Mouse (Mus musculus) left cerebral cortex, postnatal 25 days (tissue): ENCODE measurements around the gene Nrxn1. TPM values are rescaled to one million over a fixed set of nuclear protein-coding genes. Genes with fewer than 3 reads are reported as not detected.

ENCODE experiments used
- DNase-seq, 2 experiments: peaks; one replicate each; pipeline ENCODE4 v3.0.0; 2022; ENCODE audit warnings: low spot score in 2 of 2, mixed read lengths in 1 of 2
- intact Hi-C: fragments of 180-260 bp; cut with DNase I; formaldehyde crosslinking; loops from one replicate; pipeline ENCODE4 v1.15.1; 2025
- total RNA-seq, 2 experiments: library from RNA; stranded (reverse); gene quantifications; 2 replicates each; pipeline ENCODE4 v1.2.3; 2021

The Nrxn1 gene
- total RNA-seq, 2 experiments from 2014 or later: 569 to 611 TPM

DNA sequence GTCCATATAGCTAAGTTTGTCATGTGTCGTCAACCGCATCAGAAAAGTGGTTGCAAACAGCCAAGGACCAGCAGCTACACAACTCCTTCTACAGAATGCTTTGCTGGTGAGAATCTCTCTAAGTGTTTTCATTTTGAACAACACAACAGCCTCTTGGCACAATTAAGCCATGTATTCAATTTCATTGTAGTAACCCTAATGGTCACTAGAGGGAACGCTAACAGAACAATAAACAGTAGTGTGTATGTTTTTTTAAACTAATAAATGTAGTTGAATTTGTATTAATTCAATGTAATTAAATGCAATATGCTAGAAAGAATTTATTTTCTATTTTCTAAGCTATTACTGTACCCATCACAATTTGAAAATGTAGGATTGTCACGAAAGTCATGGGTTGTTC is 471.0 kb downstream of the Nrxn1 start:
- DNase-seq: no peak
- intact Hi-C loops: no loop called here

DNA sequence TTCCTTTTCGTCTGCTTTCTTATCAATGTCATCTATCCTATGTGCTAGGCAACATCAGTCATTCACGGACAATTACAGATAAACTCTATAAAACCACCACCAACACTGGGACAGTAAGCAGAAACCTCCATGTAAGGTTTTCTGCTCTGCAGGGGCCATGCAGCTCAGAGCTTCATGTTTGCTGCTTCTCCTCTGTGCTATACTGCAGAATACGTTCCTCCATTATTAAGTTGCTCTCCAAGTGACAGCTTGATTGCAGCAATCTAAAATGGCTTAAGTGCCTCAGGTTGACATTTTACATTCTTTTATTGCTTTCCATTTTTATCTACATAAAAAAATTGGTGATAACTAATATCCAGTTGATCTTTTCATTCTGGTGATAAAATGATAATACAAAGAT is 477.9 kb downstream of the Nrxn1 start:
- no peak for DNase-seq
- intact Hi-C loops: no loop called here

DNA sequence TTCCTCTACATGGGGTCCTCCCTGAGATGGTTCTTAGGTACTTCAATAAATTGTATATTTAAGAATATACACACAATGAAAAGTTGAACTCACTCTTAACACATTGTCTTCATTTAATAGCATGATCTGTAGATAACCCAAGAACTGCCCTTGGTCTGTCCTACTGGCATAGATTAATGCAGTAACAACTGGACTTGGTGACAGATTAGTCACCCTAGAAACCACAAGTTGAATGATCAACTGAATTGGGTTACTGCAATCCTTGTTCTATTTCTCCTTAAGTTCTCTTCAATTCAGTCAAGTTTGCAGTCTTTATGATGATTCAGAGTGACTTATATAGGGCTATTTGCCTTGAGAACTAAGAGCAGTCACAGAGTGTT is 485.5 kb downstream of the Nrxn1 start:
- intact Hi-C loops: no loop called here
- DNase-seq: no peak

DNA sequence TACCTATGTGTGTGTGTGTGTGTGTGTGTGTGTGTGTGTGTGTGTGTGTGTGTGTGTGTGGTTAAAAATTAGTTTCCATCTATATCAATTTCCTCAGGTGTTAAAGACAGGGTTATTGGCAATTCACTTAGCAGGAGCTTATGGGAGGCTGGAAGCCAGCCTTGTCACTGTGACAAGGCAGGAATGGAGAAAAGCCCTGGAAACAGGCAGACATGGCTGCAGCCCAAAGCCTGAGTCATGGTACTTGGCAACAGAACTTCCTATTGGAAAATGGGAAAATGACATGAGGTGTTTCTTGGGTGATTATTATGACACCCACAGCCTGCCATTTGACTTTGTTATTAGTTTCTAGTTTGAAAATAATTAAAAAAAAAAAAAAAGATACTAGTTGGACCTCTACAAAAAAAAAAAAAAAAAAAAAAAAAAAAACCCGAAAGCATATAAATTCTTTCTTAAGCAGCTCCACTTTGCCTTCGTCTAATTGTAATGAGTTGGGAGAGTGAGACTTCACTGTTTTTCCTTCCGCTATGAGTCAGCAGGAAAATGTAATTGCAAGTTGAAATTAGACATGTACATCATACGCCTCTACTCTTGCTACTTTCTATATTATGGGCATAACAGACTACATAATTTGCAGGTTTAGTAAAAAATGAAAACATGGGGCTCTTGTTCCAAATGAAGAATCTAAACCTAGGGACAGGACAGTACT is 486.0 kb downstream of the Nrxn1 start:
- peak; percentile 48 to 89 for DNase-seq
- intact Hi-C loops: no loop called here

DNA sequence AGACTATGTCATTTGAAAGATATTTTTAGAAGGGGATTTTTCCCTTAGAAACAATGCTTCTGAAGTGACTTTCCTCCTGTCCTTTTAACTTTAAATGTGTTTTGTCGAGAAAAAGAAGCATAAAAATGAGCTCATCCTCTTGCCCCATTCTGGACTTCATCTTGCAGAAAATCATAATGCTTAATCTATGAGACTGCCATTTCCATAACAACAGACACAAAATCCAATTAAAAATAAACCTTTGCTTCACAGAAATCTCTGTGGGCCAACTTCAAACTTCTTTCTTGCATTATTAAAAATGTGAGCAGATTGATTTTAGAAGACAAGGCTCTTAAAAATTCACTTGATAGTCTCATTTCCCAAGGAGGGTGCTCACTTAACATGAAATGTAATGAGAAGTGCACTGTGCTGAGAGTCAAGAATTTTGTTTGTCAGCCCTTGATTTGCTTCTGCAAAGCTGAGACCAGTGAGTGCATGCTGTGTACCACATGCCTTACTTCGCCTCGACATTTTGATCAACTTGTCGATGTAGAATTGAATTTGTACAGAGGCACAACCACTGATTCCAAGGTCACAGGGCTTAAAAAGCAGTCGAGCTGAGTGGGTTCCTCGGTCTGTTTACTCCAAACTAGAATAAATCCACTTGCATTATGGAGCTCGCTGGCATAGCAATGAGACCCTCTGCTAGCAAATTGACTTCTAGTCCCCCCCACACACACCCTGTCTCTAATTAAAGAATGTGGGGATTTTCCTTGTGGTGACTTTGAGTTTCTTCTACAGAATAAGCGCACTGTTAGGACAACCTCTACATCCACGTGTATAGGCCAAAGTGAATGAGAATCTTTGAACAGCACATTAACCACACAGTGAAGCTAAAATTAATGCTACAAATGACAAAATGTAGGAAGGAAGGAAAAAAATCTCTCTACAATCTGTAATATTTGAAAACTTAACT is 493.0 kb downstream of the Nrxn1 start:
- intact Hi-C loops: no loop called here
- no peak for DNase-seq

DNA sequence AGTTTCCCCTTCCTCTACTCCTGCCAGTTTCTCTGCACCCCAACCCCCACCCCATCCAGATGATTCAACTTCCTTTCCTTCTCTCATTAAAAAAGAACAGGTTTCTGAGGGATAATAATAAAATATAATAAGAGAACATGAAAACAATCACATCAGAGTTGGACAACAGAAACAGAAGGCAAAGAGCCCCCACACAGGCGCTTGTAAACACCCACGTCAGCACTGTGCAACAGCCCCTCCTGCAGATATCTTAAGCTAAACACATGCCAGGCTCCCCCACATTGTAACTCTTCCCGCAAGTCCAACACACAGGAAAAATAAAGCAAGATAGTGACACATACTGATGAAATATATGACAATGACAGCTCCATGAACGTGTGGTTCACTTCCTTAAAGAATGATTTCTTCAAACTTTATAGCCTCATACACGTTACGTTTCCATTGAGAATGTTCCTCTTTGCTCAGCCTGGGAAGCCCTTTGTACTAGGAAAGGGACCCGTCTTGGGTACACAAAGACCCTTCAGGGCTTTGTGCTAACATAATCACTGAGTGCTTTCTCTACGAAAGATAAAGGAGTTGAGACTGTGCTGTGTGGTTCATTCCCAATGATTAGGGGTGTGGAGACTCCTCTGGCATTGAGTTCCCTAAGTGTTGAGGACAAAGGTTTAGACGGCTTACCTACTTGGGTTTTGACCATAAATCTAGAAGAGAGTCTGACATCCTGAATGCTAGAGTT is 497.9 kb downstream of the Nrxn1 start:
- intact Hi-C loops: no loop called here
- peak; percentile 34 to 62 for DNase-seq

DNA sequence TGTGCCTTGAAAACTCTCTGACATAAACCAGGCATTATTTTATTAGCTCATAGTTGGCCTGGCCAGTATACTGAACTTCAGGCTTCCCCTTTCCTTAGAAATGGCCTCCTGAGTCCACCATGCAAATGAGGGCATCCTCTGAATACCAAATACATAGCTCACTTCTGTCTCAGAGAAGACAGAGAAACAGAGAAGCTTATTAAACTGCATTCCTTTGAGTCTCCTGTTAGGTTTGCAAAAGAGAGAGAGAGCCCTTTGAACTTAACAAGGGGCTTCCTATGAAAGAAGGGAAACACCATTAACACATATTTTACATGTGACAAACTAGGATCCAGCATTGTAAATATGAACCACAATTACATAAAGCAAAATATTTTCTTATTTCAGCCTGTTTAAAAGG is 506.0 kb downstream of the Nrxn1 start:
- intact Hi-C loops: loop anchor here (10.0 kb wide), 2 partner anchors 852 to 932 kb away; no protein-coding TSS in a partner anchor

DNA sequence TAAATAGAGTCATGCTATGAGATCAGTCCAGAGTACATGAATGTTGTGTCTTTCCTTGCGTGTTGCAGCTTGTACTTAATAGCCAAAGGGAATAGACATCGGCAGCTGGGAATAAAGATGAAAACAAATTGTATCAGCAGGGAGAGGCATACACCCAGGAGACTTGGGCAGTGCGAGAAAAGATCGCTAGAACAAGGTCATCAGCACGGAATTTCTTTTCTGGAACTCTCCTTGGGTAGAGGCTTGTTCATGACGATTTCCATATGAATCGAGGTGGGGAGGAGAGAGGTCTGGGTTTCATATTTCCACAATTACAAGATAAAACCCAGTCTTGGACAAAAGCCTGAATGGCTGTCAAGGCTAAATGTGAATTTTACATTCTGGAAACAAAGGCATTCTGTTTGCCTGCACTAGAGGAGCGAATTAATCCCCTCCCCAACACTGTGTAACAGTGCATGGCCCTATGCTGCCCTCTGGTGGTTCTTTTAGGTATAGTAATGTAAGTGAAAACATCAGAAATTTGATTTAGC is 508.1 kb downstream of the Nrxn1 start:
- intact Hi-C loops: loop anchor here (2.0 to 10.0 kb wide), 4 partner anchors 850 to 1932 kb away; no protein-coding TSS in a partner anchor
- DNase-seq: peak; percentile 69 to 91

More for the DNA sequence above, 506.0 kb downstream of the Nrxn1 start:
- DNase-seq: no peak

DNA sequence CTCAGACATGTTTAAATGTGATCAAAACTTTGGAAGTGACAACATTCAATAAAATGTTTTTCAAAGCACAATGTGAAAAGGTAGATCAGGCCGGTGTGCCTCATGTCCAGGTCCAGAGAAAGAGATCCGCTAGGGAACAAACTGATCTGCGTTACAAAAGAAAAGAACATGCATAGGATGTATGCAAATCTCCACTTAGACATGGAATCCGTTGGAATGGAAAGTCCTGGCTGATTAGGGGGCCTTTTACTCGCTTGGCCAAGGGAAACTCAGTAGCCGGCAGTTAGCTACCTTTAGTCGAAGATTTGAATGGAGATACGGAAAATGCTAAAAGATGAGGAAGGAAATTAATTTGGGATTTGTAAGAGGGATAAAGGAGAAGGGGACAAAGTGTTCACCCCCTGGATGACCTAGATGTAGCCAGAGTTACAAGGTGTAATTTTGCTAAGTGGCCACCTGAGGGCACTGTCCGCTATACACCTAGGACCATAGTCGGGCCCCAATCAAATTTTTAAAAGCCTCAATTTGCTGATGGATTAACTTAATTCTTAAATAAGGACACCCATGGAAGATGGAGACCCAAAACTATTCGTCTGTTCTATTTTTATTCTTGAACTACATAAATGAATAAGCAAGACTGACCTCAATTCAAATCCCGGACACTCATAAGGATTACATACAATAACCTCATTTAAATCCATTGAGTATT is 508.9 kb downstream of the Nrxn1 start:
- intact Hi-C loops: loop anchor here (2.0 to 10.0 kb wide), 4 partner anchors 849 to 1931 kb away; no protein-coding TSS in a partner anchor
- DNase-seq: no peak

DNA sequence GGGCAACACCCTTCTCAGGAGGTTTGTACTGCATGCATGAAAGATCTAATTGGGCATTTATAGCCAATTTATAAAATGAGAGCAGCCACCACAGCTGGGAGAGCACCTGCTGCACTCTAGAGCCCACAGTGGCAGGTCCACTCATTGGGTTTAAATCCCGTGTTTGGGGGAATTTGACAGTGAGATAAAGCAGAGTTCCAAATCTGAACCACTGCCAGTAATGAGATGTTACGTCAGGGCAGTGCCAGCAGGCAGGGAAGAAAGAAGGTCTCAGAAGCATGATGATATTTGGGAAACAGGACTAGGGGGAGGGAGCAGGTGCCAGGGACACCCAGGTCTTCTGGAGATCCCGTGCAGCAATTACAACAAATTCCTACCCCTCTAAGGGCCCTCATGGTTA is 509.7 kb downstream of the Nrxn1 start:
- intact Hi-C loops: loop anchor here (5.0 to 10.0 kb wide), 3 partner anchors 848 to 1626 kb away; no protein-coding TSS in a partner anchor

DNA sequence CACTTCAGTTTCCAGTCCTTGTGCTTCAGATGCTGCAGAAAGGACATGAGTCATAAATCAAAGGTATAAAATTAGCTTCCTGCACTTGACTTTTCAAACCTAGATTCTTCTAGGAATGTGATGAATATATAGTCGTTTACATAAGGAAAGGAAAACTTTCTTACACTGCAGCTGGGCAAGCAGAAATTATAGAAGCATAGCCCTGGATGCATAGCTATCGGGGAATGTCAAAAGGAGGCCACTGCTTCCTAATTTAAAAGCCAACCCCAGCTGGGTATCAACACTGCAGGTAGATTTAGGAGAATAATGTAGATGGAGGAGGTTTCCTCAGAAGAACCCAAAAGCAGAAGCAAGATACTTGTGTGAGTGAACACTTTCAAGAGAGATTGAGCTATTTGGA is 523.0 kb downstream of the Nrxn1 start:
- intact Hi-C loops: no loop called here
- peak in 1 of 2 experiments; percentile 52 for DNase-seq

More for the DNA sequence above, 509.7 kb downstream of the Nrxn1 start:
- DNase-seq: no peak

DNA sequence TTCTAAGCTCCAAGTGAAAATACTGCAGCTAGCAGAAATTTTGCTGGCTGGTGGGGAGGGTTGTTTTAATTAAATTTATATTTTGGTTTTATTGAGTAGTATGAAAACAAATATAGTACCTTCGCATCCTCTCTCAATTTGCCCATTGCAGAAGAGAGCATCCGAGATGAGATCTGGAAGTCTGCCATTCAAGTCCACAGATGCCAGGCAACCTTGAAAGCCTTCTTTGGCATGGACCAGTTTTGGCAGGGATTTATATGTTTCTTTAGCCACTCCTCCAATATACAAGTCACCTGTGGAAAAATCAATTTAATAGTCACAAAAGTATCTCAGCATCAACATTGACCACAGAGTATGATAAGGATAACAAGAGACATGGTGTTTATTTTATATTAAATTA is 527.7 kb downstream of the Nrxn1 start:
- intact Hi-C loops: no loop called here
- DNase-seq: no peak

DNA sequence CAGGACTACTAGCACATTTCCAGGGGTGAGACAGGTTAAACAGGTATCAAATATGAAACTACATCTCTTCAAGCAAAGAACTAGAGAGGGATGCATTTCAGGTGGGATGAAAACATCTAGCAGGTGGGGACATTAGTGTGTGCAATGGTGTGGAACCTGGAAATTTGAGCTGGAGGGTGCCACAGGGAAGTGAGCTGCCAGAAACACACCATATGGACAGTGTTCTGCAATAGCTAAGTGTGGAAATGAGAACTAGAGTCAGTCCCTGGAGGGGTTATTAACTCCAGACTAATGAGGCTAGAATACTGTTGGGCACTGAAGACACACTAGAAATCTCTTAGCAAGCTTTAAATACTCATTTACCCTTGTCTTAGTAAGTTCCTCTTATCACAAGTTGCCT is 536.5 kb downstream of the Nrxn1 start:
- intact Hi-C loops: no loop called here
- DNase-seq: no peak

DNA sequence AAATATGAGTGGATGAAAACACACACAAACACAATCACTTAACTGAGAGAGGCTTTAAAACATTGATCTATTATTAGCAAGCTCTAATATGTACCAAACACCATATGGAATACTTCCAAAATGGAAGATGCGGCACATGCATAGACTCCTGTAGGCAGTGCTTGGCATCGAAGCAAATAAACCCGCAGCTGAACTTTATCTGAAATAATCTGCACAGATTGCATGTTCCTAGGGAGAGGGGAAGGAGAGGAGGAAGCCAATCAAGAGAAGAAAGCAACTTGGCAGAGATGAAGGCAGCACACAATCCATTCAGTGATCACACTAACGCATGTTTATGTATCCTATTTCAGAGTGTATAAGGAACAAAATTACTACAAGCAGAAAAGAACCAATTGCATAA is 542.5 kb downstream of the Nrxn1 start:
- intact Hi-C loops: no loop called here
- DNase-seq: peak in 1 of 2 experiments; percentile 28

DNA sequence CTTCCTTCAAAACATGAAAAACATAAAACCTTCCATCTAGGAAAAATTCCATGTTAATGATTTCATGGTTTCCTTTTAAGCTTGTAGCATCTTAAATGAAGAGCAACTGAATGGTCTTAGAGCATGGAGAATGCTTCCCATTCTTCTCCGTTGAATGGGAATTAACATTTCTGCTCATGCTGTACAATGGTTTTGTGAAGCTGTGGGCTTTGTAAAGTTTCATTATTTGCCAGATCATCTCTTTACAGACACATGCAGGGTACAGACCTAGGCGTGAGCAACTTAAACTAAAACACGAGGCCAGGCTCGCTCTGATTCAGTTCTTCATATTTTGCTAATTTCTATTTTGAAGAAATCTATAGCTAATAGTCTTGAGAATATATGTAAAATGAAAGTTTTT is 546.1 kb downstream of the Nrxn1 start:
- no peak for DNase-seq
- intact Hi-C loops: no loop called here

DNA sequence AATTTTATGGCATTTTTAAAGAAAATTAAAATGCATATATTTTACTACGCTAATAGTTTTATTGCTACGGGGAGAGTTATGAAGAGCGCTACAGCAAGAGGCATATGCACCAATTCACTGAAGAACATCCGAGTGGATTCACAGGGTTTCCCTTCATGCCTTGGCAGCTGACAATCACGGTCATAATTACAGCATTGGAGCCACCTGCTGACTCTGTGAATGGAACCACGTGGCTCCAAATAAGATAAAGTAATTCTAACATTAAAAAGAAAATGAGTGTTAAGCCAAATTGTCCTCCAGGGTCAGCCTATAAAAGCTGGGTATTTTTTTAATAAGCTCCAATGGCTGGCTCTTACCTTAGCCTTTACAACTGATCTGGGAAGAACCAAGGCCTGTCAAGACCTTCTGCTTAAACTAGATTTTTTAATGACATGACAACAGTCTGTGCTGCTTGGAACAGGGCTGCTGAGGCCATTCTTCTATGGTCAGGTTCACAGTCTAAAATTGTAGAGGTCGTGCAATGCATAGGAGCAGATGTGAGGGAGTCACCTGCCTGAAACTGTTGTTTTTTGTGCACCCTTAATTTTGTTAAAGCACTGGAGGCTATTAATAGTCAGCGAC is 548.1 kb downstream of the Nrxn1 start:
- DNase-seq: no peak
- intact Hi-C loops: no loop called here

DNA sequence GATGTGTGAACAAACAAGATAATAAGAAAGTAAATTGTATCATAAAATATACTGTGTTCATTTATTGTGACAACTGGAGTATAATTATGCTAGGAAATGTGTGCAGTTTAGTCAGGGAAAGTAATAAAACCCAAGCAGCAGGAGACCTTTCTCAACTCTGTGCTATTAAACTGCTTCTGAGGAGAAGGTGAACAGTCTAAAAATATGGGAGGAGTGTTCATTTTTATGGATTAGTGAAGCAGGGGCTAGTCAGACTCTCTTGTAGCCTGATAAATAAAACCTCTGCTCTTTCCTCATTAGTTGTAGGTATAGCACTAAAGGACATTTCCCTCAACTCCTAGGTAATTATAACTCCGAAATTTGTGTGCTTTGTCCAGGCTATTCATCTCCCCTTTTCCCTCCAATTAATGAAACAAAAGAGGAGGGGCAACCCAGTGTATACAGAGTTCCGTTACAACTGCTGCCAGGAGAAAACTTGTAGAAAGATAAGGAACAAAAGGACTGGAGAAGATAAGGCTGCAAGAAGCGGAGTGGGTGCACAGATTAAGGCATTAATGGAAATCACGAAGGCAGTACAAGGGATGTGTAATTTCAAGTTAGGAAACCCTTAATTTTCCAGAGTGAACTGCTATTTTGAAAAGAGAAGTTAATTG is 548.8 kb downstream of the Nrxn1 start:
- DNase-seq: no peak
- intact Hi-C loops: no loop called here

DNA sequence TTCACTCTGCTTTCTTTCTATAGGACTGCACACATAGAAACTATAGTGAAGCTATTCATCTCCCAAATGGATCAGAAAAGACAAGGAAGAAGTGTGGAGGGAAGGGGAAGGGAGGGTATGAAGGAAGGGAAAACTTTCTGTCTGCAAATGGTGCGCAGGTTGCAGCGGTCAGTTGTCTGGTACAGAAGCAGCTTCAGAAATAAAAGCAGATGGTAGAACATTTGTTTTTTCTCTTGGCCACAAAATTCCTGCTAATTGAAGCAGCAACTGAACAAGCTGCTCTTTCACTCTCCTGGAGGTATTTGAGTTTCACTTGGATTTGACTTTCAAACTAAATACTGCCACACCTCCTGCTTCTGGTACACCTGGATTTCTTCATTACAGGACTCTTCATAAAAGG is 561.4 kb downstream of the Nrxn1 start:
- intact Hi-C loops: no loop called here
- DNase-seq: peak in 1 of 2 experiments; percentile 54
